Mouse (Mus musculus): ENCODE results near the gene Hnrnpab. TPM values are rescaled to one million over a fixed set of nuclear protein-coding genes. Genes with fewer than 3 reads are reported as not detected.

Hnrnpab gene
- total and polyA plus RNA-seq, 3 experiments, result 893 to 2,181 (median 1,100) TPM

Other genes with a start within 250 kb of the Hnrnpab start
- gene Phykpl, start 22.1 kb downstream of the Hnrnpab start, total RNA-seq (2012; rRNA removed), result 30.9 and 40.5 TPM in 2 replicates
- 19.4 and 25.2 TPM in 2 replicates for gene Phykpl, start 22.1 kb downstream of the Hnrnpab start, total RNA-seq (2014; rRNA removed)
- gene Phykpl, start 22.1 kb downstream of the Hnrnpab start, polyA plus RNA-seq (2012; ENCODE audit: insufficient read length, low read depth), result 39.6 and 44.0 TPM in 2 replicates
- gene Nhp2, start 12.9 kb upstream of the Hnrnpab start, total RNA-seq (2012; rRNA removed), result 489 and 641 TPM in 2 replicates
- 649 and 722 TPM in 2 replicates for gene Nhp2, start 12.9 kb upstream of the Hnrnpab start, total RNA-seq (2014; rRNA removed)
- gene Nhp2, start 12.9 kb upstream of the Hnrnpab start, polyA plus RNA-seq (2012; ENCODE audit: insufficient read length, low read depth), result 847 and 914 TPM in 2 replicates
- gene Rmnd5b, start 29.0 kb upstream of the Hnrnpab start, total RNA-seq (2012; rRNA removed), result 46.6 and 46.7 TPM in 2 replicates
- 39.0 and 41.1 TPM in 2 replicates for gene Rmnd5b, start 29.0 kb upstream of the Hnrnpab start, total RNA-seq (2014; rRNA removed)
- gene Rmnd5b, start 29.0 kb upstream of the Hnrnpab start, polyA plus RNA-seq (2012; ENCODE audit: insufficient read length, low read depth), result 59.5 and 60.2 TPM in 2 replicates
- 19.7 and 21.2 TPM in 2 replicates for gene N4bp3, start 44.0 kb upstream of the Hnrnpab start, total RNA-seq (2012; rRNA removed)
- 17.8 and 19.1 TPM in 2 replicates for gene N4bp3, start 44.0 kb upstream of the Hnrnpab start, total RNA-seq (2014; rRNA removed)
- gene N4bp3, start 44.0 kb upstream of the Hnrnpab start, polyA plus RNA-seq (2012; ENCODE audit: insufficient read length, low read depth), result 22.1 and 25.4 TPM in 2 replicates
- gene D930048N14Rik, start 44.1 kb upstream of the Hnrnpab start, total RNA-seq (2012; rRNA removed), result 1.3 and 1.5 TPM in 2 replicates
- 0.32 and 0.38 TPM in 2 replicates for gene D930048N14Rik, start 44.1 kb upstream of the Hnrnpab start, total RNA-seq (2014; rRNA removed)
- gene D930048N14Rik, start 44.1 kb upstream of the Hnrnpab start, polyA plus RNA-seq (2012; ENCODE audit: insufficient read length, low read depth), result 0.78 and 0.81 TPM in 2 replicates
- gene 0610009B22Rik, start 82.0 kb upstream of the Hnrnpab start, total RNA-seq (2012; rRNA removed), result 41.8 and 45.1 TPM in 2 replicates
- gene 0610009B22Rik, start 82.0 kb upstream of the Hnrnpab start, total RNA-seq (2014; rRNA removed), result 68.1 and 68.5 TPM in 2 replicates
- 28.8 and 34.6 TPM in 2 replicates for gene 0610009B22Rik, start 82.0 kb upstream of the Hnrnpab start, polyA plus RNA-seq (2012; ENCODE audit: insufficient read length, low read depth)
- 6.3 and 7.2 TPM in 2 replicates for gene Sec24a, start 156.8 kb upstream of the Hnrnpab start, total RNA-seq (2012; rRNA removed)
- gene Sec24a, start 156.8 kb upstream of the Hnrnpab start, total RNA-seq (2014; rRNA removed), result 4.6 and 5.5 TPM in 2 replicates
- gene Sec24a, start 156.8 kb upstream of the Hnrnpab start, polyA plus RNA-seq (2012; ENCODE audit: insufficient read length, low read depth), result 12.0 and 16.8 TPM in 2 replicates
- 79.3 and 91.9 TPM in 2 replicates for gene Sar1b, start 156.8 kb upstream of the Hnrnpab start, total RNA-seq (2012; rRNA removed)
- gene Sar1b, start 156.8 kb upstream of the Hnrnpab start, total RNA-seq (2014; rRNA removed), result 258 and 264 TPM in 2 replicates
- gene Sar1b, start 156.8 kb upstream of the Hnrnpab start, polyA plus RNA-seq (2012; ENCODE audit: insufficient read length, low read depth), result 129 and 171 TPM in 2 replicates